Mouse (Mus musculus) heart, adult 2 months (tissue): ENCODE measurements around the gene Actg1. TPM values are rescaled to one million over a fixed set of nuclear protein-coding genes. Genes with fewer than 3 reads are reported as not detected.
"Not testable (repeated sequence)": the region's sequence is repeated elsewhere in the genome, so short reads cannot be mapped to it uniquely, and the experiment has no call there.

Source experiments
- DNase-seq, 2 experiments: peaks; one replicate each; pipeline ENCODE4 v3.0.0; 2021
- H3K27ac ChIP-seq: fragments of 200-600 bp; 2 replicates; pipeline ENCODE4 v1.8.1; 2022
- H3K27me3 ChIP-seq: fragments of 200-500 bp; 2 replicates; pipeline ENCODE4 v1.6.1; 2012; ENCODE audit warnings: mild to moderate bottlenecking, low read length, inconsistent platforms, mixed read lengths; ENCODE audit not compliant: control insufficient read depth, insufficient read depth
- H3K36me3 ChIP-seq: fragments of 200-500 bp; 2 replicates; pipeline ENCODE4 v1.6.1; 2012; ENCODE audit warnings: low read length, inconsistent platforms; ENCODE audit not compliant: control insufficient read depth, insufficient read depth
- H3K4me1 ChIP-seq: fragments of 200-500 bp; 2 replicates; pipeline ENCODE4 v1.6.1; 2011; ENCODE audit warnings: low read length; ENCODE audit not compliant: control insufficient read depth, insufficient read depth
- H3K4me3 ChIP-seq: fragments of 200-600 bp; 2 replicates; pipeline ENCODE4 v1.8.1; 2022
- H3K79me2 ChIP-seq: fragments of 200-500 bp; replicated peaks from 2 replicates; pipeline ENCODE4 v1.6.1; 2012; ENCODE audit warnings: mild to moderate bottlenecking, inconsistent platforms, low read length, moderate library complexity, mixed read lengths; ENCODE audit not compliant: control insufficient read depth, insufficient read depth
- H3K9ac ChIP-seq: fragments of 200-500 bp; 2 replicates; pipeline ENCODE4 v1.6.1; 2012; ENCODE audit warnings: low read depth, mild to moderate bottlenecking, control low read depth, inconsistent platforms, low read length, mixed read lengths
- CTCF ChIP-seq: fragments of 200-600 bp; IDR thresholded peaks from 2 replicates; pipeline ENCODE4 v1.8.1; 2022; ENCODE audit warnings: antibody characterized with exemption, mild to moderate bottlenecking, moderate library complexity
- EP300 ChIP-seq: fragments of 200-500 bp; IDR thresholded peaks from 2 replicates; pipeline ENCODE4 v1.6.1; 2011; ENCODE audit warnings: low read depth, low read length, control low read depth; ENCODE audit not compliant: insufficient read depth
- POLR2A ChIP-seq: fragments of 200-500 bp; IDR thresholded peaks from 2 replicates; pipeline ENCODE4 v1.6.1; 2011; ENCODE audit warnings: mild to moderate bottlenecking, low read depth, low read length, control low read depth; ENCODE audit not compliant: insufficient read depth
- WGBS: fragments of 180-500 bp; shearing (Covaris S2); methylation state at CpG from one replicate; pipeline ENCODE4 v1.1.7; 2018; 5-methylcytosine and 5-hydroxymethylcytosine counted together
- intact Hi-C: fragments of 180-260 bp; cut with DNase I; formaldehyde crosslinking; loops from one replicate; pipeline ENCODE4 v1.15.1; 2025
- polyA plus RNA-seq: library from polyadenylated mRNA; depleted of rRNA; stranded (reverse); fragments of >200 nt; gene quantifications from 2 replicates; pipeline ENCODE4 v1.2.3, GENCODE M21; 2012
- total RNA-seq, 2 experiments: library from RNA; stranded (reverse); gene quantifications; 2 replicates each; pipeline ENCODE4 v1.2.3; 2021

The Actg1 gene
- total and polyA plus RNA-seq, 3 experiments: 222 to 510 (median 321) TPM

DNA sequence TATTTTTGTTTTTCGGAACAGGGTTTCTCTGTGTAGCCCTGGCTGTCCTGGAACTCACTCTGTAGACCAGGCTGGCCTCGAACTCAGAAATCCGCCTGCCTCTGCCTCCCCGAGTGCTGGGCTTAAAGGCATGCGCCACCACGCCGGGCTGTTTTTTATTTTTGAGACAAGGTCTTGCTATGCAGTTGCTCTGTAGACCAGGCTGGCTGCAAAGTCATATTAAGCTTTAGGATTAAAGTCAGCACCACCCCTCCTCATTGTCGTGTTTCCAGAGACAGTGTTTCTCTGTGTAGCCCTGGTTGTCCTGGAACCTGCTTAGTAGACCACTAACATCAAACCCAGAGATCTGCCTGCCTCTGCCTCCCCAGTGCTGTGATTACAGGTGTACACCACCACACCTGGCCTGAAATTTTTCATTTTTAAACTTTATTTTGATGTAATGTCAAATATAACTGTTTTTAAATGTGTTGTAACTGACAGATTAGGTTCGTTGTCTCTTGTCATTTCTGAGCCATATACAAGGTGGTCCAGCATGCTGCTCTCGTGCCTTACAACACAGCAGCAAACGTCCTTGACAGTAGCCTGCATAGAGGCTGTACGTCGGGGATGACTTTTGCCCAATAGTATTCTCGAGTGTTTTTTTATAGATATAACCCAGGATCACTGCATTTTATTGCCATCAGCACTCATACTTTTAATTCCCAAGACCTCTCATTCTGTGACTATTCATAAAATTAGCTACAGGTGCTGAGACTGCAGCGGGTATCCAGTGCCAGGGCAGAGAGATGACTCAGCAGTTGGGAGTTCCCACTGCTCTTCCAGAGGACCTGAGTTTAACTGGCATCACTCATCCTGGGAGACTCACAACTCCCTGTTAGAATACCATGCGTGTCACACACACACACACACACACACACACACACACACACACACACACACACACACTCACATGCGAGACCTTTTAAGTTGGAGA lies 6.2 kb upstream of the Actg1 start:
- intact Hi-C loops: loop anchor here (2.0 to 5.0 kb wide), 2 partner anchors 14 to 167 kb away; no protein-coding TSS in a partner anchor
- no peak overlapping the region for H3K9ac ChIP-seq
- no peaks in the 10 kb centered on the region for H3K79me2 ChIP-seq
- TF ChIP-seq POLR2A (no peak), CTCF (no peak), EP300 (no peak)
- peak overlapping the region; percentile 9; the same call in 1 of the 2 replicates for H3K27ac ChIP-seq
- no peaks in the 10 kb centered on the region for H3K27me3 ChIP-seq
- WGBS: 76% methylated on average over 17 of the region's 17 CpGs
- no peak overlapping the region for H3K4me3 ChIP-seq
- no peaks in the 10 kb centered on the region for H3K36me3 ChIP-seq
- peaks cover 16% of the 10 kb centered on the region for H3K4me1 ChIP-seq
- peak in 1 of 2 experiments; percentile 25 for DNase-seq

GRCm38 (mm10) chr11:120353500-120354303 lies 5.4 kb upstream of the Actg1 start:
- TF ChIP-seq CTCF (peak; percentile 87), EP300 (peak; percentile 44), POLR2A (peak; percentile 49)
- Histone ChIP-seq H3K4me3 (peak overlapping the region; percentile 35), H3K4me1 (peaks cover 16% of the 10 kb centered on the region), H3K27ac (peak overlapping the region; percentile 79), H3K36me3 (no peaks in the 10 kb centered on the region), H3K79me2 (no peaks in the 10 kb centered on the region), H3K27me3 (no peaks in the 10 kb centered on the region), H3K9ac (peak overlapping the region; percentile 57)
- DNase-seq: peak; percentile 91 to 93
- WGBS: 10% methylated on average over 26 of the region's 26 CpGs
- intact Hi-C loops: loop anchor here (1.0 to 5.0 kb wide), 4 partner anchors 15 to 166 kb away; no protein-coding TSS in a partner anchor

- peaks cover 16% of the 10 kb centered on the region for H3K4me1 ChIP-seq
- peak; percentile 44 to 55 for DNase-seq
- intact Hi-C loops: loop anchor here (1.0 to 5.0 kb wide), 3 partner anchors 24 to 165 kb away; no protein-coding TSS in a partner anchor
- peak overlapping the region; percentile 79 for H3K27ac ChIP-seq
- H3K27me3 ChIP-seq: no peaks in the 10 kb centered on the region
- WGBS: 34% methylated on average over 13 of the region's 13 CpGs
- 0 out of 2 replicates have a peak overlapping the region, but pooled peaks have one; percentile 0 for H3K9ac ChIP-seq
- TF ChIP-seq POLR2A: no peak
- no peak for TF ChIP-seq EP300
- H3K36me3 ChIP-seq: no peaks in the 10 kb centered on the region
- H3K4me3 ChIP-seq: no peak overlapping the region
- peaks cover 3% of the 10 kb centered on the region for H3K79me2 ChIP-seq
Measured at GRCm38 (mm10) chr11:120352571-120353290, 4.4 kb upstream of the Actg1 start.

- H3K4me1 ChIP-seq: peaks cover 16% of the 10 kb centered on the region
- DNase-seq, H3K9ac ChIP-seq, H3K79me2 ChIP-seq, H3K36me3 ChIP-seq, H3K27ac ChIP-seq, H3K4me3 ChIP-seq, H3K27me3 ChIP-seq: not testable (repeated sequence)
- 92% methylated on average over 5 of the region's 5 CpGs for WGBS
- intact Hi-C loops: loop anchor here (2.0 to 5.0 kb wide), 2 partner anchors 25 to 165 kb away; no protein-coding TSS in a partner anchor
Measured at GRCm38 (mm10) chr11:120352093-120352350, 3.7 kb upstream of the Actg1 start.

DNA sequence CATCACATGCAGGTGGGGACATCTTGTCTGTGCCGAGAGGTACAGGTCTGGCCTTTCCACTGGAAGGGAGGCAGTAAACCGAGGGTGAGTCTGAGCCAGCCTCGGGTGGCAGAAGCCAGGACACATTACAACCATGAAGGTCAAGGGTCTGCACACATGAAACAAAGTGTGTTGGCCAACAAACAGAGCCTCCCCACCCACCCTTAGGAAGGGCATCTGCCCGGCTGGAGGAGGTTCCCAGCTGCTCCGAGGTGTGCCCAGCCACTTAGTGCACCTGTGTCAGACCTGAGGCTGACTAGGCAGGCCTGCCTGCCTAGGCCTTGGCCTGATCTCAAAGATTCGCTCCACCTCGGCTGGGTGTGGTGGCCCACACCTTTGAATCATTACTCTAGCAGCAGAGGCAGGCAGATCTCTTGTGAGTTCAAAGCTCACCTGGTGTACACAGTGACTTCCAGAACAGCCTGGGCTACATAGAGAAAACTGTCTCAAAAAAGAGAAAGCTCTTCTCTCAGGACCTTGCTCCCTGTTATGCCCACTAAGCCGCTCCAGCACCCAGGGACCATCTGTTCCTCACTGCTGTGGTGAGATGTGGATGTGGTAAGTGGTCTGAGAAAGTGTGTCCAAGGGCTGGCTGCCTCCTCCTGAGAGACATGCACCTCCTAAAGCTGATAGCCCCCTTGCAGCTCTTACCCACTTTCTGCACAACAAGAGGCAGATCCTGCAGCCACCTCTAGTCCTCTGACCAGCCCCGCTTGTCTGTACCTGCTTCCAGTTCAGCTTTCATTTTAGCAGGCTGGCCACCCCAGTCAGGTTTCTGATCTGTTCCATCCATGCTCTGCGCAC lies 3.1 kb upstream of the Actg1 start:
- DNase-seq: peak; percentile 29 to 34
- H3K4me3 ChIP-seq: no peak overlapping the region; the same call in 1 of the 2 replicates
- H3K36me3 ChIP-seq: no peaks in the 10 kb centered on the region
- intact Hi-C loops: loop anchor here (2.0 to 5.0 kb wide), 2 partner anchors 25 to 164 kb away; no protein-coding TSS in a partner anchor
- peak overlapping the region; percentile 100 for H3K27ac ChIP-seq
- H3K9ac ChIP-seq: no peak overlapping the region
- WGBS: 83% methylated on average over 10 of the region's 10 CpGs
- TF ChIP-seq EP300: no peak
- peaks cover 16% of the 10 kb centered on the region for H3K4me1 ChIP-seq
- H3K79me2 ChIP-seq: peaks cover 3% of the 10 kb centered on the region
- H3K27me3 ChIP-seq: no peaks in the 10 kb centered on the region
